Mouse (Mus musculus) forebrain, embryonic 10.5 days (tissue): ENCODE results near the gene Atg13. TPM values are rescaled to one million over a fixed set of nuclear protein-coding genes. Genes with fewer than 3 reads are reported as not detected.
A peak's percentile ranks its signal among the peaks of the same experiment; 100 is the strongest.
"Not testable (repeated sequence)": the region's sequence is repeated elsewhere in the genome, so short reads cannot be mapped to it uniquely, and the experiment has no call there.

Source experiments
- DNase-seq: peaks from one replicate; pipeline ENCODE4 v3.0.0-alpha.2; 2017; ENCODE audit warnings: low spot score; ENCODE audit errors: extremely low spot score
- H3K27ac ChIP-seq: fragments of 300-500 bp; sonication (generic); 2 replicates; pipeline ENCODE4 v1.5.1; 2016; ENCODE audit warnings: mild to moderate bottlenecking
- H3K27me3 ChIP-seq: fragments of 300-500 bp; sonication (generic); 2 replicates; pipeline ENCODE4 v1.6.1; 2016; ENCODE audit warnings: mild to moderate bottlenecking; ENCODE audit not compliant: poor library complexity, severe bottlenecking
- H3K36me3 ChIP-seq: fragments of 300-500 bp; sonication (generic); replicated peaks from 2 replicates; pipeline ENCODE4 v1.6.1; 2016; ENCODE audit warnings: mild to moderate bottlenecking, moderate library complexity
- H3K4me1 ChIP-seq: fragments of 300-500 bp; sonication (generic); 2 replicates; pipeline ENCODE4 v1.6.1; 2016
- H3K4me3 ChIP-seq: fragments of 300-500 bp; sonication (generic); 2 replicates; pipeline ENCODE4 v1.5.1; 2016; ENCODE audit warnings: mild to moderate bottlenecking, moderate library complexity
- H3K9me3 ChIP-seq: fragments of 300-500 bp; sonication (generic); 2 replicates; pipeline ENCODE4 v1.6.1; 2016; ENCODE audit warnings: mild to moderate bottlenecking, moderate library complexity
- WGBS: fragments of 180-500 bp; shearing (Covaris S2); methylation state at CpG from one replicate; pipeline ENCODE4 v1.1.7; 2016; 5-methylcytosine and 5-hydroxymethylcytosine counted together
- polyA plus RNA-seq: library from polyadenylated mRNA; unstranded; fragments of >200 nt; fragmentation: Nextera tagmentation; extraction: Ambion mirVana; gene quantifications from 2 replicates; pipeline ENCODE4 v1.2.1, GENCODE M21; 2016

Atg13 gene
- 20.6 and 21.6 TPM in 2 replicates for polyA plus RNA-seq

GRCm38 (mm10) chr2:91710272-91711234 lies at the start of gene Atg13, which contains the start of gene Harbi1:
TSS of gene Atg13 (minus strand) at chr2:91710576.
TSS of gene Harbi1 (plus strand) at chr2:91710852.
- H3K4me1 ChIP-seq = peaks cover 21% of the 10 kb centered on the region
- under 1% methylated on average over 66 of the region's 66 CpGs for WGBS
- H3K4me3 ChIP-seq = peak within 1 kb of the TSS; percentile 91
- no peaks in the 10 kb centered on the region for H3K27me3 ChIP-seq
- H3K27ac ChIP-seq = peak within 1 kb of the TSS; percentile 91
- peaks cover 6% of the 10 kb centered on the region; the same call in 1 of the 2 replicates for H3K36me3 ChIP-seq
- peak; percentile 89 for DNase-seq
- H3K9me3 ChIP-seq = no peaks in the 10 kb centered on the region

- Histone ChIP-seq H3K27ac (no peak overlapping the region), H3K36me3 (no peaks in the 10 kb centered on the region), H3K4me3 (no peak overlapping the region), H3K9me3 (no peaks in the 10 kb centered on the region), H3K4me1 (no peaks in the 10 kb centered on the region), H3K27me3 (no peaks in the 10 kb centered on the region)
- DNase-seq = no peak
- WGBS = 75% methylated on average over 2 of the region's 2 CpGs
Observed at GRCm38 (mm10) chr2:91749811-91750261, 39.5 kb upstream of the Atg13 start.

- H3K9me3 ChIP-seq = no peaks in the 10 kb centered on the region
- DNase-seq = no peak
- no peak overlapping the region for H3K27ac ChIP-seq
- H3K36me3 ChIP-seq = peaks cover 13% of the 10 kb centered on the region
- H3K27me3 ChIP-seq = no peaks in the 10 kb centered on the region
- 87% methylated on average over 5 of the region's 5 CpGs for WGBS
- H3K4me1 ChIP-seq = no peaks in the 10 kb centered on the region
- H3K4me3 ChIP-seq = no peak overlapping the region
Observed at GRCm38 (mm10) chr2:91744686-91745085, 34.3 kb upstream of the Atg13 start.

DNA sequence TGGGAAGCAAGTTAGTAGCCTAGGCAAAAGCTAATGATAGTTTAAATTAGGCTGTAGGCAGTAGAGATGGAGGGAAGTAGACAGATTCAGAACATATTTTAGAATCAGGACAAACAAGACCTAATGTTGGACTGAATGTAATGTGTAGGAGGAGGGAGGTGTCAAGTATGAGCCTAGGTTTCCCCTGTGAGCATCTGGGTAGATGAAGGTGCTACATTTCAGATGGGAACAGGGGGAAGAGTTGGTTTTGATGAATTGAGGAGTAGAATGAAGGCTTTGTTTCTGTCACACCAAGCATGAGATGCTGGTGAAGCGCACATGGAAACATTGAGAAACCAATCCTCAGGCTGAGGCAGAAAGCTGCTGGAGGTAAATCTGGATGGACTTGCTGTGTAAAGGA lies 29.2 kb upstream of the Atg13 start:
- Histone ChIP-seq H3K36me3 (peaks cover 23% of the 10 kb centered on the region), H3K27ac (no peak overlapping the region), H3K4me3 (no peak overlapping the region), H3K9me3 (no peaks in the 10 kb centered on the region), H3K4me1 (no peaks in the 10 kb centered on the region), H3K27me3 (no peaks in the 10 kb centered on the region)
- no peak for DNase-seq
- WGBS = 97% methylated on average over 1 of the region's 1 CpGs

- H3K4me3 ChIP-seq = no peak overlapping the region
- DNase-seq = no peak
- peaks cover 25% of the 10 kb centered on the region for H3K36me3 ChIP-seq
- WGBS = 93% methylated on average over 5 of the region's 5 CpGs
- no peaks in the 10 kb centered on the region for H3K27me3 ChIP-seq
- peaks cover 4% of the 10 kb centered on the region for H3K4me1 ChIP-seq
- no peak overlapping the region for H3K27ac ChIP-seq
- H3K9me3 ChIP-seq = no peaks in the 10 kb centered on the region
Observed at GRCm38 (mm10) chr2:91735221-91735620, 24.8 kb upstream of the Atg13 start.

DNA sequence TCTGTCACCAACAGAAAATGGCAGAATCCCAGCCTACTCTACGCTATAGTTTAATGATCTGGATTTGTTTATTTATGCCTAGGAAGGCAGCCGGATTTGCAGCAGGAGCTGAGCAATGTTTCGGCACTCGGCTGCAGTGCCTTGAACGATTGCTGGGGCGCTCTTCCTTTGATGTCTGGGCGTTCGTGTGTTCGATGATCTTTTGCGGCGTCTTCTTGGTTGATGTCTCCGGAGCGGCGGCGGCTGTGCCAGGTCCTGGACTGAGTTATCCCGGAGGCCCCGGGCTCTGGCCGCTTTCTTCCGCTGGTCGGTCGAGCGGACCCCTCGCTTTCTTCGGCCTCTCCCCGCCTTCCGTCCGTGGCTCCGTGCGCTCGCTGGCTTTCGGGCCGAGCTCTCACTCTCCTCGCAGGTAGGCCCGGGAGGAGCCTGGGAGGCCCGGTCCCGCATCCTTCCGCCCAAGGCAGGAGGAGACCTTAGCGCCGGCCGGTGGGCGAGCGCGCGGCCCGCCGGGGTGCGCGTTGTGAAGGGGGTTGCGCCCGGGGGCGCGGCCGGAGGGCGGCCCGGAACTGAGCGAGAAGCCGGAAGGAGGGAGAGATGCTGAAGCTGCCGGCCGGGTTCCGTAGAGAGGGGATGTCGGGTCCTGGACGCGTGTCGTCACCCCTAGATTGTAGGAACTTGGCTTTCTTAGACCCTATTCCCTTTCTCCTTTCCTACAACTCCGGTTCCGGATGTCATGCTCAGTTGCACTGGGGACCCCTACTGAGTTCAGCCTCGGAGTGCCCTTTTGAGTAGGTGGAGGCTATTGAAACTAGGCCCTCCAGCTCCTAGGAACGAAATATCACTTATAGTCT lies 19.8 kb upstream of the Atg13 start, which contains the start of gene Ambra1:
Gene Ambra1 (plus strand): TSS at position 164 of the 851 bp plus-strand sequence.
- Histone ChIP-seq H3K9me3 (no peaks in the 10 kb centered on the region), H3K4me1 (peaks cover 4% of the 10 kb centered on the region), H3K36me3 (peaks cover 12% of the 10 kb centered on the region), H3K27me3 (no peaks in the 10 kb centered on the region), H3K4me3 (peak within 1 kb of the TSS; percentile 88), H3K27ac (peak within 1 kb of the TSS; percentile 94)
- peak; percentile 83 for DNase-seq
- WGBS = under 1% methylated on average over 68 of the region's 68 CpGs

- Histone ChIP-seq H3K27ac (peak overlapping the region; percentile 94), H3K4me3 (peak overlapping the region; percentile 88), H3K36me3 (peaks cover 11% of the 10 kb centered on the region), H3K27me3 (no peaks in the 10 kb centered on the region), H3K9me3 (no peaks in the 10 kb centered on the region), H3K4me1 (peaks cover 4% of the 10 kb centered on the region)
- 21% methylated on average over 4 of the region's 4 CpGs for WGBS
- DNase-seq = no peak
Observed at GRCm38 (mm10) chr2:91729571-91729970, 19.2 kb upstream of the Atg13 start.

DNA sequence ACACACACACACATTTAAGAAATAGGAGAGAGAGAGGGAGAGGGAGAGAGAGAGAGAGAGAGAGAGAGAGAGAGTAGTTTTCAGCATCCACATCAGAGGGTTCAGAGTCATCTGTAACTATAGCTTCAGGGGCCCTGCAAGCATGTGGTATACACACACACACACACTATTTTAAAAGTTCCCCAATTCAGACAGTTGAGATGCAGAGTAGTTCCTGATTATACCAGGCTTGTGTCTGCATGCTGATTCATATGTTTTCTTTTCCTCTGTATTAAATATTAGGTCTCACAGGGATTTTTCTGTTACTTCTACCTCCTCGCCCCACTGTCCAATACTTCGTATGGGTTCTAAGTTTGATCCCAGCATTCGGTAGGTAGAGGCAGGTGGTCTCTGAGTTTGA lies 16.6 kb upstream of the Atg13 start:
- DNase-seq = no peak
- peaks cover 4% of the 10 kb centered on the region for H3K4me1 ChIP-seq
- 92% methylated on average over 3 of the region's 3 CpGs for WGBS

GRCm38 (mm10) chr2:91725476-91725875 lies 15.1 kb upstream of the Atg13 start:
- WGBS = 54% methylated on average over 4 of the region's 4 CpGs
- not testable (repeated sequence) for H3K4me3 ChIP-seq, H3K27ac ChIP-seq, H3K36me3 ChIP-seq, H3K9me3 ChIP-seq, H3K4me1 ChIP-seq, DNase-seq, H3K27me3 ChIP-seq

More for the DNA sequence above, 16.6 kb upstream of the Atg13 start:
- Histone ChIP-seq H3K27me3 (no peaks in the 10 kb centered on the region), H3K4me3 (no peak overlapping the region), H3K36me3 (no peaks in the 10 kb centered on the region), H3K27ac (no peak overlapping the region), H3K9me3 (no peaks in the 10 kb centered on the region)

GRCm38 (mm10) chr2:91724716-91725115 lies 14.3 kb upstream of the Atg13 start:
- Histone ChIP-seq H3K4me1 (no peaks in the 10 kb centered on the region), H3K27me3 (no peaks in the 10 kb centered on the region), H3K9me3 (no peaks in the 10 kb centered on the region), H3K27ac (no peak overlapping the region), H3K4me3 (no peak overlapping the region), H3K36me3 (peaks cover 12% of the 10 kb centered on the region)
- 69% methylated on average over 2 of the region's 2 CpGs for WGBS
- DNase-seq = no peak

- Histone ChIP-seq H3K27me3 (no peaks in the 10 kb centered on the region), H3K4me1 (no peaks in the 10 kb centered on the region), H3K4me3 (no peak overlapping the region), H3K36me3 (peaks cover 12% of the 10 kb centered on the region), H3K9me3 (no peaks in the 10 kb centered on the region), H3K27ac (no peak overlapping the region)
- DNase-seq = no peak
Observed at GRCm38 (mm10) chr2:91723951-91724350, 13.6 kb upstream of the Atg13 start.

GRCm38 (mm10) chr2:91723382-91723781 lies 13.0 kb upstream of the Atg13 start:
- no peak for DNase-seq
- Histone ChIP-seq H3K4me3 (no peak overlapping the region), H3K4me1 (no peaks in the 10 kb centered on the region), H3K9me3 (no peaks in the 10 kb centered on the region), H3K27ac (no peak overlapping the region), H3K36me3 (peaks cover 12% of the 10 kb centered on the region), H3K27me3 (no peaks in the 10 kb centered on the region)
- WGBS = 84% methylated on average over 4 of the region's 4 CpGs
